Mouse (Mus musculus) midbrain, embryonic 15.5 days (tissue): ENCODE data around the gene Sox10. TPM values are rescaled to one million over a fixed set of nuclear protein-coding genes. Genes with fewer than 3 reads are reported as not detected.

ENCODE experiments used
- ATAC-seq: fragments of 200-750 bp; cut with Nextera tagmentation; replicated peaks from 2 replicates; pipeline ENCODE4 v1.8.0; 2017; ENCODE audit warnings: moderate TSS enrichment
- H3K27ac ChIP-seq: fragments of 300-500 bp; sonication (generic); 2 replicates; pipeline ENCODE4 v1.5.1; 2015; ENCODE audit warnings: mild to moderate bottlenecking, inconsistent platforms
- H3K27me3 ChIP-seq: fragments of 300-500 bp; sonication (generic); replicated peaks from 2 replicates; pipeline ENCODE4 v1.6.1; 2015; ENCODE audit warnings: inconsistent platforms
- H3K36me3 ChIP-seq: fragments of 300-500 bp; sonication (generic); replicated peaks from 2 replicates; pipeline ENCODE4 v1.6.1; 2015; ENCODE audit warnings: inconsistent platforms
- H3K4me1 ChIP-seq: fragments of 300-500 bp; sonication (generic); 2 replicates; pipeline ENCODE4 v1.6.1; 2015; ENCODE audit warnings: inconsistent platforms
- H3K4me2 ChIP-seq: fragments of 300-500 bp; sonication (generic); 2 replicates; pipeline ENCODE4 v1.6.1; 2015; ENCODE audit warnings: inconsistent platforms, mild to moderate bottlenecking, moderate library complexity
- H3K4me3 ChIP-seq: fragments of 300-500 bp; sonication (generic); 2 replicates; pipeline ENCODE4 v1.5.1; 2015; ENCODE audit warnings: mild to moderate bottlenecking, inconsistent platforms
- H3K9ac ChIP-seq: fragments of 300-500 bp; sonication (generic); 2 replicates; pipeline ENCODE4 v1.6.1; 2015; ENCODE audit warnings: mild to moderate bottlenecking, inconsistent platforms
- H3K9me3 ChIP-seq: fragments of 300-500 bp; sonication (generic); 2 replicates; pipeline ENCODE4 v1.6.1; 2016; ENCODE audit warnings: inconsistent platforms
- WGBS: fragments of 180-500 bp; shearing (Covaris S2); methylation state at CpG from one replicate; pipeline ENCODE4 v1.1.7; 2015; ENCODE audit warnings: mixed read lengths; 5-methylcytosine and 5-hydroxymethylcytosine counted together
- polyA plus RNA-seq: library from polyadenylated mRNA; unstranded; fragments of >200 nt; fragmentation: Nextera tagmentation; extraction: Ambion mirVana; gene quantifications from 2 replicates; pipeline ENCODE4 v1.2.1, GENCODE M21; 2015

The Sox10 gene
- polyA plus RNA-seq, 1 experiment from 2014 or later: 2.9 TPM

GRCm38 (mm10) chr15:79110528-79110927 lies 54.5 kb downstream of the Sox10 start:
- Histone ChIP-seq H3K9ac (peak overlapping the region; percentile 95), H3K4me1 (peaks cover 33% of the 10 kb centered on the region), H3K27ac (no peak overlapping the region), H3K36me3 (peaks cover 8% of the 10 kb centered on the region; the same call in 1 of the 2 replicates), H3K4me3 (peak overlapping the region; percentile 96), H3K9me3 (no peaks in the 10 kb centered on the region), H3K4me2 (peak overlapping the region; percentile 92), H3K27me3 (no peaks in the 10 kb centered on the region)
- WGBS: 62% methylated on average over 2 of the region's 2 CpGs
- no peak for ATAC-seq

DNA sequence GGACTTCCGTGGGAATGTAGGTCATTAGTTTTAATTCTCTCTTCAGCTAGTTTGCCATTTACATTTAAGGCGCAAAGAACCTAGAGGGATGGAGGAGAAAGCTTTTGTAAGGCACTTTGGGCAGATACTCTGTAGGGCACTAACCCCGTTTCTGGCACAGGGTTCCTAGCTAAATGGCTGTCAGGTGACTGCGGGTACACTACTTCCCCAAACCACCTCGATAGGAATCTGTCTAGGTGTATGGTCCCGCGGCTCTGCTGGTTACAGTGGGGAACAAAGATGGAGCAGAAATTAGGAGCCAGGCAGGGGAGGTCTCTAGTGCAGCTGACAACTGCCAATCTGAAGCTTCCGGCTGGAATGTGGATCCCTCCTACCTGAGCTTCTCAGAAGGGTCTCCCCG lies 55.0 kb downstream of the Sox10 start:
- peaks cover 3% of the 10 kb centered on the region; the same call in 1 of the 2 replicates for H3K36me3 ChIP-seq
- WGBS: 18% methylated on average over 9 of the region's 9 CpGs
- H3K9me3 ChIP-seq: no peaks in the 10 kb centered on the region
- H3K4me1 ChIP-seq: peaks cover 33% of the 10 kb centered on the region
- H3K4me3 ChIP-seq: peak overlapping the region; percentile 96
- ATAC-seq: no peak
- H3K4me2 ChIP-seq: peak overlapping the region; percentile 92
- H3K9ac ChIP-seq: peak overlapping the region; percentile 95
- H3K27ac ChIP-seq: peak overlapping the region; percentile 74; the same call in 1 of the 2 replicates
- no peaks in the 10 kb centered on the region for H3K27me3 ChIP-seq

DNA sequence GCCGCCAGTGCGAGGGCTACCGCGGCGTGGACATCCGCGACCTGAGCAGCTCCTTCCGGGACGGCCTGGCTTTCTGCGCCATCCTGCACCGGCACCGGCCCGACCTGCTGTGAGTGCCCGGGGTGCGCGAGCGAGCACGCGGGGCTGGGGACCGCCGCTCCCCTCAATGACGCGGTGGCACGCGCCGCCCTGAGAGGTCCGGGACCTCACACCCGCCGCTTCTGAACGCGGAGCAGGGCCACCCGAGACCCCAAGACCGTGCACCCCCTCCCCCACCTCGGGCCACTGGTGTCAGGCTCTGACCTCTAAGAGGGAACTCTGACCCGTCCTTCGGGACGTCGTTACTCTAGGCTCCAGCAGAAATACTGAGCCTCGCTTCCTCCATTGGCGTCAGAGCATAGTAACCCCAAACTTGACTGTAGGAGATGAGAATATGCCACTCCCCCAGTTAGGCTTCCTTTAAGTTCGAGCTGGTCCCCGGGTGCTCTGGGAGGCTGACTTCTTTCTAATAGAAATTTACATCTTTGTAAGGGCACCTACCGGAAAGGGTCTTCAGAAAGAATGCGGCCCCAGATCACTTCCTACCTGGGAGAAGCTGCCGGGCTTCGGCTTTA lies 55.6 kb downstream of the Sox10 start:
- Histone ChIP-seq H3K27ac (peak overlapping the region; percentile 74), H3K4me1 (peaks cover 33% of the 10 kb centered on the region), H3K9me3 (no peaks in the 10 kb centered on the region), H3K27me3 (no peaks in the 10 kb centered on the region), H3K4me2 (peak overlapping the region; percentile 92), H3K4me3 (peak overlapping the region; percentile 96), H3K9ac (peak overlapping the region; percentile 95), H3K36me3 (no peaks in the 10 kb centered on the region)
- whole genome bisulfite sequencing: under 1% methylated on average over 45 of the region's 46 CpGs
- no peak; the same call in 1 of the 2 replicates for ATAC-seq

GRCm38 (mm10) chr15:79108421-79109320 lies 56.4 kb downstream of the Sox10 start, which contains the start of gene Micall1:
Gene Micall1, plus strand, starts transcription at chr15:79108898.
- H3K36me3 ChIP-seq: no peaks in the 10 kb centered on the region
- under 1% methylated on average over 83 of the region's 85 CpGs for WGBS
- peak within 1 kb of the TSS; percentile 96 for H3K4me3 ChIP-seq
- H3K9me3 ChIP-seq: no peaks in the 10 kb centered on the region
- peaks cover 33% of the 10 kb centered on the region for H3K4me1 ChIP-seq
- peak within 1 kb of the TSS; percentile 74 for H3K27ac ChIP-seq
- H3K9ac ChIP-seq: peak within 1 kb of the TSS; percentile 95
- H3K27me3 ChIP-seq: no peaks in the 10 kb centered on the region
- peak; percentile 82 for ATAC-seq
- peak within 1 kb of the TSS; percentile 92 for H3K4me2 ChIP-seq

GRCm38 (mm10) chr15:79107966-79108365 lies 57.1 kb downstream of the Sox10 start:
- no peaks in the 10 kb centered on the region for H3K9me3 ChIP-seq
- no peaks in the 10 kb centered on the region for H3K36me3 ChIP-seq
- 27% methylated on average over 7 of the region's 7 CpGs for WGBS
- H3K9ac ChIP-seq: no peak overlapping the region
- ATAC-seq: no peak
- no peaks in the 10 kb centered on the region for H3K27me3 ChIP-seq
- H3K27ac ChIP-seq: no peak overlapping the region
- H3K4me2 ChIP-seq: peak overlapping the region; percentile 92
- peak overlapping the region; percentile 96 for H3K4me3 ChIP-seq
- peaks cover 33% of the 10 kb centered on the region for H3K4me1 ChIP-seq

DNA sequence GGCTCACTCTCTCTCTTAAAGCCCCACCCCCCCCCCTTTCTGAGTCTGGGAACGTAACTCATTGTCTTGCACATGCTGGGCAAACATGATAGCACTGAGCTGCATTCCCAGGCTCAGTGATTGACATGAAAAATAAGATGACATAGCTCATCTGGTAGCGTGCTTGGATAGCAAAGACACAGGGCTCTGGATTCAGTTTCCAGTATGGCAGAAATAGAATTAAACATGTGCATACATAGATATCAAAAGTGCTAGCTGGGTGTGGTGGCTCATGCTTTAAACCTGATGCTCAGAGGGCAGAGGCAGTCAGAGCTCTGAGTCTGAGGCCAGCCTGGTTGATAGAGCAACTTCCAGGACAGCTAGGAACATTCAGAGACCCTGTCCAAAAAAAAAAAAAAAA lies 59.2 kb downstream of the Sox10 start:
- Histone ChIP-seq H3K9me3 (no peaks in the 10 kb centered on the region), H3K27ac (no peak overlapping the region), H3K4me1 (peaks cover 24% of the 10 kb centered on the region), H3K27me3 (no peaks in the 10 kb centered on the region), H3K9ac (no peak overlapping the region), H3K4me3 (no peak overlapping the region), H3K4me2 (no peak overlapping the region), H3K36me3 (no peaks in the 10 kb centered on the region)
- ATAC-seq: no peak
- WGBS: 54% methylated on average over 2 of the region's 2 CpGs

Other genes with a start within 250 kb of the Sox10 start
- 80.4 and 93.5 TPM in 2 replicates for gene Lgals1, start 238.5 kb downstream of the Sox10 start, polyA plus RNA-seq
- 62.5 and 65.8 TPM in 2 replicates for gene Nol12, start 230.3 kb downstream of the Sox10 start, polyA plus RNA-seq
- gene Triobp, start 217.5 kb downstream of the Sox10 start, polyA plus RNA-seq: 51.7 and 55.5 TPM in 2 replicates
- gene H1f0, start 136.8 kb downstream of the Sox10 start, polyA plus RNA-seq: 183 and 198 TPM in 2 replicates
- gene Galr3, start 123.4 kb downstream of the Sox10 start, polyA plus RNA-seq: not detected in 2 replicates
- gene Ankrd54, start 102.3 kb downstream of the Sox10 start, polyA plus RNA-seq: 61.0 and 64.3 TPM in 2 replicates
- 165 and 167 TPM in 2 replicates for gene Eif3l, start 90.1 kb downstream of the Sox10 start, polyA plus RNA-seq
- 13.9 and 15.8 TPM in 2 replicates for gene Micall1, start 56.3 kb downstream of the Sox10 start, polyA plus RNA-seq
- gene Polr2f, start 24.2 kb downstream of the Sox10 start, polyA plus RNA-seq: 229 and 243 TPM in 2 replicates
- gene 1700088E04Rik, start 24.0 kb downstream of the Sox10 start, polyA plus RNA-seq: 15.1 and 19.1 TPM in 2 replicates
- gene Pick1, start 63.9 kb upstream of the Sox10 start, polyA plus RNA-seq: 105 and 108 TPM in 2 replicates
- 0.78 and 1.6 TPM in 2 replicates for gene Gm49486, start 64.2 kb upstream of the Sox10 start, polyA plus RNA-seq
- 0.47 and 0.54 TPM in 2 replicates for gene Slc16a8, start 89.5 kb upstream of the Sox10 start, polyA plus RNA-seq
- gene Baiap2l2, start 120.3 kb upstream of the Sox10 start, polyA plus RNA-seq: 2.6 and 3.1 TPM in 2 replicates
- gene Pla2g6, start 163.2 kb upstream of the Sox10 start, polyA plus RNA-seq: 29.2 and 37.1 TPM in 2 replicates
- 0.80 and 1.0 TPM in 2 replicates for gene Maff, start 181.4 kb upstream of the Sox10 start, polyA plus RNA-seq
- 47.9 and 54.9 TPM in 2 replicates for gene Tmem184b, start 238.3 kb upstream of the Sox10 start, polyA plus RNA-seq